Mouse (Mus musculus) CH12.LX (cell line): ENCODE measurements around the gene Duoxa1. TPM values are rescaled to one million over a fixed set of nuclear protein-coding genes. Genes with fewer than 3 reads are reported as not detected.

Experiments
- DNase-seq: peaks from one replicate; pipeline ENCODE4 v3.0.0-alpha.2; 2013; ENCODE audit errors: extremely low read depth
- H3K27ac ChIP-seq: 2 replicates; pipeline ENCODE4 v1.5.1; 2012; ENCODE audit warnings: low read depth, mild to moderate bottlenecking, control low read depth, moderate library complexity; ENCODE audit not compliant: insufficient read depth
- H3K27me3 ChIP-seq: replicated peaks from 2 replicates; pipeline ENCODE3; 2012; ENCODE audit warnings: inconsistent platforms
- H3K36me3 ChIP-seq, 2 experiments: replicated peaks in 1 of 2; 2 replicates each; pipeline versions ENCODE3 to v1.6.1; 2012; ENCODE audit warnings: inconsistent platforms in 1 of 2, low read length in 1 of 2, mild to moderate bottlenecking in 1 of 2, mixed read lengths in 1 of 2, moderate library complexity in 1 of 2; ENCODE audit not compliant: control insufficient read depth in 1 of 2, insufficient read depth in 1 of 2
- H3K4me1 ChIP-seq, 2 experiments: 2 replicates each; pipeline ENCODE4 v1.6.1; 2012; ENCODE audit warnings: inconsistent platforms in 1 of 2, moderate library complexity in 1 of 2; ENCODE audit not compliant: insufficient read depth in 2 of 2, control insufficient read depth in 1 of 2
- H3K4me2 ChIP-seq: 2 replicates; pipeline ENCODE4 v1.6.1; 2012; ENCODE audit warnings: low read depth, mild to moderate bottlenecking, control low read depth; ENCODE audit not compliant: poor library complexity, insufficient read depth, severe bottlenecking
- H3K4me3 ChIP-seq, 3 experiments: fragments of 150-350 bp in 1 of 3; sonication (generic) in 1 of 3; replicated peaks in 1 of 3; 2 replicates each; pipeline versions ENCODE3 to v1.5.1; 2011 to 2012; ENCODE audit warnings: low read depth in 2 of 3, low read length in 2 of 3, mild to moderate bottlenecking in 2 of 3, moderate library complexity in 2 of 3, control low read depth in 1 of 3, improper control_type of control experiment in 1 of 3, inconsistent platforms in 1 of 3, mixed read lengths in 1 of 3; ENCODE audit not compliant: poor library complexity in 1 of 3
- H3K79me2 ChIP-seq: replicated peaks from 2 replicates; pipeline ENCODE4 v1.6.1; 2012; ENCODE audit warnings: mild to moderate bottlenecking, moderate library complexity; ENCODE audit not compliant: control insufficient read depth, poor library complexity, insufficient read depth, severe bottlenecking; ENCODE audit errors: extremely low read depth
- H3K9ac ChIP-seq: 2 replicates; pipeline ENCODE4 v1.6.1; 2012; ENCODE audit warnings: low read depth, mild to moderate bottlenecking, control low read depth, moderate library complexity; ENCODE audit not compliant: insufficient read depth
- H3K9me3 ChIP-seq: replicated peaks from 2 replicates; pipeline ENCODE3; 2012; ENCODE audit warnings: low read length, inconsistent platforms, mixed read lengths
- BHLHE40 ChIP-seq: IDR thresholded peaks from 2 replicates; pipeline ENCODE4 v1.6.1; 2011; ENCODE audit warnings: mild to moderate bottlenecking, low read depth, low read length, improper control_type of control experiment
- CHD1 ChIP-seq: IDR thresholded peaks from 2 replicates; pipeline ENCODE4 v1.6.1; 2012; ENCODE audit warnings: low read depth, low read length, improper control_type of control experiment, inconsistent platforms
- CTCF ChIP-seq, 2 experiments: IDR thresholded peaks in 1 of 2; conservative IDR thresholded peaks in 1 of 2; 2 replicates each; pipeline ENCODE4 v1.5.1; 2011 to 2012; ENCODE audit warnings: low read depth in 2 of 2, low read length in 2 of 2, improper control_type of control experiment in 1 of 2, inconsistent platforms in 1 of 2, mild to moderate bottlenecking in 1 of 2, moderate library complexity in 1 of 2
- E2F4 ChIP-seq: IDR thresholded peaks from 2 replicates; pipeline ENCODE4 v1.6.1; 2011; ENCODE audit warnings: low read depth, low read length, improper control_type of control experiment; ENCODE audit not compliant: insufficient replicate concordance
- EP300 ChIP-seq: IDR thresholded peaks from 2 replicates; pipeline ENCODE4 v1.6.1; 2011; ENCODE audit warnings: low read length, improper control_type of control experiment
- HCFC1 ChIP-seq: IDR thresholded peaks from 2 replicates; pipeline ENCODE4 v1.6.1; 2012; ENCODE audit warnings: low read depth, mild to moderate bottlenecking, inconsistent platforms, low read length, improper control_type of control experiment
- IRF4 ChIP-seq: IDR thresholded peaks from 2 replicates; pipeline ENCODE4 v1.6.1; 2014; ENCODE audit warnings: low read depth, mild to moderate bottlenecking, inconsistent platforms, low read length, improper control_type of control experiment
- KAT2A ChIP-seq: IDR thresholded peaks from 2 replicates; pipeline ENCODE4 v1.6.1; 2012; ENCODE audit warnings: low read length, improper control_type of control experiment, inconsistent platforms; ENCODE audit not compliant: insufficient replicate concordance
- MAX ChIP-seq: IDR thresholded peaks from 2 replicates; pipeline ENCODE4 v1.6.1; 2011; ENCODE audit warnings: low read length, improper control_type of control experiment
- MAZ ChIP-seq: IDR thresholded peaks from 2 replicates; pipeline ENCODE4 v1.6.1; 2012; ENCODE audit warnings: low read depth, mild to moderate bottlenecking, inconsistent platforms, low read length, improper control_type of control experiment, moderate library complexity
- MXI1 ChIP-seq: IDR thresholded peaks from 2 replicates; pipeline ENCODE4 v1.6.1; 2011; ENCODE audit warnings: mild to moderate bottlenecking, low read depth, low read length, improper control_type of control experiment
- POLR2AphosphoS2 ChIP-seq: IDR thresholded peaks from 2 replicates; pipeline ENCODE4 v1.6.1; 2011; ENCODE audit warnings: low read depth, low read length, improper control_type of control experiment
- SIN3A ChIP-seq: IDR thresholded peaks from 2 replicates; pipeline ENCODE4 v1.6.1; 2012; ENCODE audit warnings: low read length, improper control_type of control experiment, inconsistent platforms
- SMC3 ChIP-seq: IDR thresholded peaks from 2 replicates; pipeline ENCODE4 v1.6.1; 2011; ENCODE audit warnings: low read depth, low read length, improper control_type of control experiment
- TBP ChIP-seq: conservative IDR thresholded peaks from 2 replicates; pipeline ENCODE4 v1.6.1; 2011; ENCODE audit warnings: low read depth, low read length, improper control_type of control experiment
- UBTF ChIP-seq: IDR thresholded peaks from 2 replicates; pipeline ENCODE4 v1.6.1; 2012; ENCODE audit warnings: low read depth, mild to moderate bottlenecking, inconsistent platforms, low read length, improper control_type of control experiment, moderate library complexity
- USF2 ChIP-seq: conservative IDR thresholded peaks from 2 replicates; pipeline ENCODE4 v1.6.1; 2011; ENCODE audit warnings: low read depth, low read length, improper control_type of control experiment
- ZC3H11A ChIP-seq: IDR thresholded peaks from 2 replicates; pipeline ENCODE4 v1.6.1; 2012; ENCODE audit warnings: low read depth, mild to moderate bottlenecking, inconsistent platforms, low read length, improper control_type of control experiment
- ZMIZ1 ChIP-seq: IDR thresholded peaks from 2 replicates; pipeline ENCODE4 v1.6.1; 2012; ENCODE audit warnings: low read depth, mild to moderate bottlenecking, inconsistent platforms, low read length, improper control_type of control experiment
- dilution Hi-C: fragments of 300-500 bp; cut with MboI; formaldehyde crosslinking; loops from 2 replicates; pipeline ENCODE4 v1.14.3; 2020; ENCODE audit warnings: low sequenced_read_pairs; ENCODE audit not compliant: extremely low pct_unique_long_range_greater_than_20kb, extremely low pct_ligation_motif_present
- in situ Hi-C: fragments of 300-500 bp; cut with MboI; formaldehyde crosslinking; loops from 3 replicates; pipeline ENCODE4 v1.14.3; 2019; ENCODE audit warnings: low sequenced_read_pairs, low pct_ligation_motif_present, low pct_unique_long_range_greater_than_20kb, mixed read lengths
- polyA plus RNA-seq: library from polyadenylated mRNA; unstranded; fragments of >175 nt; gene quantifications from 2 replicates; pipeline ENCODE4 v1.2.1, GENCODE M21; 2012; ENCODE audit warnings: low read depth; ENCODE audit not compliant: insufficient read length
- total RNA-seq, 2 experiments: library from RNA; depleted of rRNA; stranded (reverse); fragments of 300-350 nt in 1 of 2; fragments of >200 nt in 1 of 2; gene quantifications; 2 replicates each; pipeline ENCODE4 v1.2.3; 2012 to 2014

Gene Duoxa1
- total and polyA plus RNA-seq, 3 experiments = not detected

DNA sequence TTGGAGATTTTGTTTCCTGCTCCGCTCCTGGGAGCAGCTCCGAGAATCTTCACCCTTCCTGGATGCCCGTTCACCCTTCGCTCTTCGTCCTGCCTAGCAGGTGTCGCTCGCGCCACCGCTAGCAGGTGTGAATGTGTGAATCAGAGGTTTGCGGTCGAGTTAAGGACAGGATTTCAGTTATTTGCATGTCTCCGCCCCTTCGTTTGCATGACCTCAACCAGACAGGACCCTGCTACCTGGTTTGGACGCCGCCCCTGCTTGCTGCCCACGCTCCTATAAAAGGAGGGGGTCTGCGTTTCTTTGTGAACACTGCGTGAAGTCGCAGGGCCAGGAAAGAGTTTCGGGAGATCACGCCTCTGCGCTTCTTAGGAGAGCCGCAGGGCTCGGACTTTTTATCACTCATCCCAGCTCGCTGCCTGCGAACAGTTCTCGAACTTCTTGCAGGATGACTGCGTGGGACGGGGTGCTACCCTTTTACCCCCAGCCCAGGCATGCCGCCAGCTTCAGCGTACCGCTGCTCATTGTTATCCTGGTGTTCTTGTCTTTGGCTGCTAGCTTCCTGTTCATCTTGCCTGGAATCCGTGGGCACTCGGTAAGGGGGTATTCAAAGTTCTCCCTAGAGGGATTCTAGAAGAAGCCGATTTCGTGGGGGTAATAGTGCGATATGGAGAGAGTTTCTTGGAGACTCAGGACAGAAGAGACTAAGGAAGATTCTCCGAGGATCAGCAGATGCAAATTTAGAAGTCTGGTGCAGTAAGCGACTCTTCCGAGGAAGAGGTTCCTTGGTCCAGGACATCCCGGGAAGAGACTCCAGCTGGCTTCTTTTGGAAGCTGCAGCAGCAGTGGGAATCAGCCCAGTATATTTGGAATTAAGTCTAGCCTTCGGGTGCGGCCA, 14.7 kb downstream of the Duoxa1 start, which contains the start of gene Duoxa2:
Gene Duoxa2, plus strand, starts transcription at position 305 of the 895 bp plus-strand sequence.
- no peaks in the 10 kb centered on the region for H3K36me3 ChIP-seq
- no peaks in the 10 kb centered on the region for H3K4me1 ChIP-seq
- in situ Hi-C loops (loop anchor here (5.0 kb wide), 1 partner anchor 107 kb away; no protein-coding TSS in a partner anchor), dilution Hi-C loops (no loop called here)
- no peak for DNase-seq
- no peaks in the 10 kb centered on the region for H3K79me2 ChIP-seq
- TF ChIP-seq SMC3 (no peak), KAT2A (no peak), IRF4 (no peak), USF2 (no peak), MAX (no peak), UBTF (no peak), SIN3A (no peak), ZC3H11A (no peak), ZMIZ1 (no peak), EP300 (no peak), CTCF (conservative IDR thresholded peaks at IDR 0.05 in 1 of 2, IDR thresholded peaks at IDR 0.05 in 1 of 2; ENCODE audit: low read depth in 2 of 2, low read length in 2 of 2) (no peak), BHLHE40 (no peak), E2F4 (no peak), CHD1 (no peak), TBP (no peak)
- no peak within 1 kb of the TSS for H3K4me3 ChIP-seq
- H3K9me3 ChIP-seq = peaks cover 4% of the 10 kb centered on the region
- H3K9ac ChIP-seq = no peak within 1 kb of the TSS
- no peak within 1 kb of the TSS for H3K4me2 ChIP-seq
- H3K27me3 ChIP-seq = peaks cover 11% of the 10 kb centered on the region
- no peak within 1 kb of the TSS for H3K27ac ChIP-seq

DNA sequence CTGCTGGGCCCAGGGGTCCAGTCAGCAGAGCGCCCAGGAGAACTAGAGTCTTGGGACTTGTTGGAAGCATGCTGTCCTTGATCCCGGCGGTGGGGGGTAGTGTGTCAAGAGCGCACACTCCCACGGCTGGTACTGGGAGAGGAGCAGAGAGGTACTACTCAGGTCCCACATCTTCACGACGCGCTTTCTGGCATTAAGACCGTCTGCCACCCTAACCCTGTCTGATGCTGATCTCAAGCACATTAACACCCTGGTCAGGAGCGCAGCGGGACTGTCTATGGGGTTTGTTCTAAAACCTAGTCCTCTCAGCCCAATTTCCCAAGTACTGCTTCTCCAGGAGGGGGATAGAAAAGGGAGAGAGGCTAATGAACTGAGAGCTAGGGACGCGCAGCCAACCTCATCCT, 15.4 kb downstream of the Duoxa1 start, which contains the start of gene Duox2:
Gene Duox2, minus strand, starts transcription at position 354 of the 404 bp plus-strand sequence.
- no peak within 1 kb of the TSS for H3K27ac ChIP-seq
- TF ChIP-seq POLR2AphosphoS2 (no peak), HCFC1 (no peak), MXI1 (no peak), MAZ (no peak)
- H3K36me3 ChIP-seq = no peaks in the 10 kb centered on the region
- peaks cover 4% of the 10 kb centered on the region for H3K9me3 ChIP-seq
- no peaks in the 10 kb centered on the region for H3K79me2 ChIP-seq
- H3K4me3 ChIP-seq = no peak within 1 kb of the TSS
- DNase-seq = no peak
- H3K27me3 ChIP-seq = peaks cover 12% of the 10 kb centered on the region
- no peak within 1 kb of the TSS for H3K4me2 ChIP-seq
- dilution Hi-C loops = no loop called here
- no peak within 1 kb of the TSS for H3K9ac ChIP-seq
- H3K4me1 ChIP-seq = no peaks in the 10 kb centered on the region
- in situ Hi-C loops = loop anchor here (5.0 kb wide), 1 partner anchor 106 kb away; no protein-coding TSS in a partner anchor
